Mouse (Mus musculus) heart, adult 2 months (tissue): ENCODE data around the gene Sirt1.

ENCODE experiments used
- CTCF ChIP-seq: fragments of 200-600 bp; IDR thresholded peaks from 2 replicates; pipeline ENCODE4 v1.8.1; 2022; ENCODE audit warnings: antibody characterized with exemption, mild to moderate bottlenecking, moderate library complexity
- EP300 ChIP-seq: fragments of 200-500 bp; IDR thresholded peaks from 2 replicates; pipeline ENCODE4 v1.6.1; 2011; ENCODE audit warnings: low read depth, low read length, control low read depth; ENCODE audit not compliant: insufficient read depth
- POLR2A ChIP-seq: fragments of 200-500 bp; IDR thresholded peaks from 2 replicates; pipeline ENCODE4 v1.6.1; 2011; ENCODE audit warnings: mild to moderate bottlenecking, low read depth, low read length, control low read depth; ENCODE audit not compliant: insufficient read depth

GRCm38 (mm10) chr10:63272401-63272800 is 109.1 kb downstream of the Sirt1 start:
- TF ChIP-seq CTCF (no peak), POLR2A (no peak), EP300 (no peak)
